Mouse (Mus musculus): Measurements from ENCODE around the gene P2ry2. TPM values are rescaled to one million over a fixed set of nuclear protein-coding genes. Genes with fewer than 3 reads are reported as not detected.

The P2ry2 gene
- 0.13 and 0.17 TPM in 2 replicates for polyA plus RNA-seq (2015; fragmentation: Nextera tagmentation; extraction: Ambion mirVana)

DNA sequence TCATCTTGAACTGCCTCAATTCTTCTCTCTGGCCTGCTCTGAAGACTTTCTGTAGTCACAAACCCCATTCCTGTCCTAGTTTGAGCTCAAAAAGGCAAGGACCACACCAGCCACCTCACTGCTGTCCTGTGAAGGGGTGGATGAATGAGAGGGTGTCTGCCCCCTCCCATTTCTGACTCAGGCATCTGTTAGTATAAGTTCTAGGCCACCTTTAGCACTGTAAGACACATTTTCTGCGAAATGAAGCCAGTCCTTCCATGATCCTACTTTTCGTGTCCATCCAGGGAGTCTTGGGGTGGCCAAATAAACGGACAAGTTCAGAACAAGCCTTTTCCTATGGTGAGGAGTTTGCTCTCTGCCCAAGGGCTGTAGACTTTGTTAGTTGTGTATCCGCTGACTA lies at the start of gene P2ry2:
P2ry2 (minus strand) TSS at position 326 of the 400 bp plus-strand sequence.
- H3K9me3 ChIP-seq: no peaks in the 10 kb centered on the region
- peak within 1 kb of the TSS; percentile 46 for H3K4me3 ChIP-seq
- H3K27me3 ChIP-seq (replicated peaks): peaks cover 38% of the 10 kb centered on the region
- peaks cover 8% of the 10 kb centered on the region for H3K4me1 ChIP-seq
- ATAC-seq (replicated peaks): no peak
- H3K9ac ChIP-seq: peak within 1 kb of the TSS; percentile 32
- no peaks in the 10 kb centered on the region for H3K36me3 ChIP-seq (replicated peaks)
- WGBS: 70% methylated on average over 4 of the region's 4 CpGs
- peak within 1 kb of the TSS; percentile 97 for H3K4me2 ChIP-seq
- no peak within 1 kb of the TSS for H3K27ac ChIP-seq

DNA sequence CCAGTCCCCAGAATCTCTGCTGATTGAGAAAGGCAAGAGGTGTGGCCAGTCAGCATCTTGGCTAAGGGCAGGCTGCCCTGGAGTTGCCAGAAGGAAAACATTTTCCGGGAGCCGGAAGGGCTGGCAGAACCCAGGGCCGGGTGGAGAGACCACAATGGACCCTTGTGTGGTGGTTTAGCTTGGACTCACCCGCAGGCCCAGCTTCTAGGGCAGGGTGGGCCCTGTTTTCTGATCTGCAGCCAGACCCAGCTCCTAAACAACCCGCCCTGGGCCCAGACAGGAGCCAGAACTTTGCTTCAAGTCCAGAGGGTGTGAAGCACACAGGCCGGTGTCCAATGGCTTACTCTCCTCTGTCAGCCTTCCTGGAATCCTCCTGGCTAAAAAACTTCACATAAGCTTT lies 49.6 kb upstream of the P2ry2 start:
- Histone ChIP-seq H3K4me1 (peaks cover 7% of the 10 kb centered on the region; the same call in 1 of the 2 replicates), H3K9ac (no peak overlapping the region), H3K27me3 (replicated peaks) (no peaks in the 10 kb centered on the region), H3K4me2 (no peak overlapping the region), H3K36me3 (replicated peaks) (no peaks in the 10 kb centered on the region), H3K4me3 (no peak overlapping the region), H3K27ac (no peak overlapping the region), H3K9me3 (no peaks in the 10 kb centered on the region)
- ATAC-seq (replicated peaks): no peak
- WGBS: 87% methylated on average over 6 of the region's 6 CpGs

DNA sequence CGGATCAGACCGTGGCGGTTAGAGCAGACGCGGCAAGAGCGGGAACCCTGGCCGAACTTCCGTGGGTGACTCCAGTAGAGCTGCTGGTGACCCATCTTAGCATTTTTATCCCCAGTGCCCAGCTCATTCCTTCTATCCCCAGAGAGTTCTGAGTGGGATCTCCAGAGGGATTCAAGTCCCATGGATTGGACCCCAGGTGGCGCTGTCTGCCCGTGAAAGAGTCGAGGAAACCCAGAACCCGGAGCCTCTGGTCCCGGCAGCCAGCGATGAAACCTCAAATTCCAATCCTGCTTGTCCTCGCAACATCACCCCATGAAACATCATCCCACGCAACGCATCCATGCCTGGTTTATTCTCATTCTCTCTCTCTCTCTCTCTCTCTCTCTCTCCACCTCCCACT lies 48.7 kb upstream of the P2ry2 start:
- Histone ChIP-seq H3K9me3 (no peaks in the 10 kb centered on the region), H3K4me3 (no peak overlapping the region), H3K4me2 (peak overlapping the region; percentile 39), H3K27ac (no peak overlapping the region), H3K9ac (no peak overlapping the region), H3K36me3 (replicated peaks) (no peaks in the 10 kb centered on the region), H3K27me3 (replicated peaks) (no peaks in the 10 kb centered on the region), H3K4me1 (peaks cover 7% of the 10 kb centered on the region; the same call in 1 of the 2 replicates)
- peak; percentile 78; the same call in 1 of the 2 replicates for ATAC-seq (replicated peaks)
- 11% methylated on average over 17 of the region's 17 CpGs for WGBS

DNA sequence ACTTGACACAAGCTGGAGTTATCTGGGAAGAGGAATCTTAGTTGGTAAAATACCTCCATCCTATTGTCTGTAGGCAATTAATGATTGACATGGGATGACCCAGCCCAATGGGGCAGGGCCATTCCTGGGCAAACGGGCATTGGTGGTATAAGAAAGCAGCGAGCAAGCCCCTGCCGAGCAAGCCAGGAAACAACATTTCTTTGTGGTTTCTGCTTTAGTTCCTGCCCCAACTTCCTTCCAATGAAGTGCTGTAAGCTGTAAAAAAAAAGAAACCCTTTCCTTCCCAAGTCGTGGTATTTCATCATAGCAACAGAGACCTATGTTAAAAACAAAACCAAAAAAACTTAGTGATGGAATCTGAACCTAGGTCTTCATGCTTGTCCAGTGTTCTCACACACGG lies 47.8 kb upstream of the P2ry2 start:
- WGBS: 77% methylated on average over 5 of the region's 5 CpGs

DNA sequence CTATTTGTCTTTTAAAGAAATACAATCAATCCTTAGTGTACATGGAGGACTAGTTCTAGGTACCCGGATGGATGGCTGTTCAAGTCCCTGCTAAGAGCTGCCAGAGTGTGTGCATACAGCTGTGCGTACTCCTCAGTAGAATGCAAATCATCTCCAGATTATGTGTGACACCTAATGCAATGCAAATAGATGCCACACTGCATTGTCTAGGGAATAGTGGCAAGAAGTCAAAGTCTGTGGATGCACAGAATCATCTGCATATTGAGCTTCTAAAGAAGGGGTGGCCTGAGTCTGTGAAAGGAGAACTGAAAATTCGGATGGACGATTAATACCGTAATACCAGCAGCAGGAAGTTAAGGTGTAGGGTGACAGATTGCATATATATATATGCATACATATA lies 46.5 kb upstream of the P2ry2 start:
- H3K9ac ChIP-seq: no peak overlapping the region
- no peak; the same call in 1 of the 2 replicates for ATAC-seq (replicated peaks)
- 49% methylated on average over 5 of the region's 5 CpGs for WGBS

More for the DNA sequence above, 47.8 kb upstream of the P2ry2 start:
- Histone ChIP-seq H3K9me3 (no peaks in the 10 kb centered on the region), H3K4me3 (no peak overlapping the region), H3K27me3 (replicated peaks) (no peaks in the 10 kb centered on the region), H3K9ac (no peak overlapping the region), H3K4me2 (no peak overlapping the region), H3K27ac (no peak overlapping the region), H3K4me1 (peaks cover 7% of the 10 kb centered on the region; the same call in 1 of the 2 replicates), H3K36me3 (replicated peaks) (no peaks in the 10 kb centered on the region)
- no peak for ATAC-seq (replicated peaks)

DNA sequence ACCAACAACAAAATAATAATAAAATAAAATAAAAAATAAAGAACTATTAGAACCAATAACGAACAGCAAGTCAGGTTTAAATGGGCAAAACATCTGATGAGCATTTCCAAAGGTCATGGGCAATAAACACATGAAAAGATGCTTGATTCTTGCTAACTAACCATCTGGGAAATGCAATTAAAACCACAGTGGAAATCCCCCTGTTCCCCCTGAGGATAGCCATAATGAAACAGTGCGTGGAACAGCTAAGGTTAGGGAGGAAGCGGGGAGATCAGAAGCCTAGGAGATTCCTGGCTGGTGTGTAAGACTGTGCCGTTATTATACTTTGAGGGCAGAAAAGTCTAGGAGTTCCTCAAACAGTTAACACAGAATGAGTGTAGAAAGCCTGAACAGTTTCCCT lies 44.6 kb upstream of the P2ry2 start:
- Histone ChIP-seq H3K4me3 (no peak overlapping the region), H3K9ac (no peak overlapping the region), H3K4me1 (peaks cover 7% of the 10 kb centered on the region; the same call in 1 of the 2 replicates), H3K27ac (no peak overlapping the region), H3K4me2 (no peak overlapping the region), H3K9me3 (no peaks in the 10 kb centered on the region), H3K36me3 (replicated peaks) (no peaks in the 10 kb centered on the region), H3K27me3 (replicated peaks) (no peaks in the 10 kb centered on the region)
- 59% methylated on average over 4 of the region's 4 CpGs for WGBS
- ATAC-seq (replicated peaks): no peak

More for the DNA sequence above, 46.5 kb upstream of the P2ry2 start:
- Histone ChIP-seq H3K27me3 (replicated peaks) (no peaks in the 10 kb centered on the region), H3K9me3 (no peaks in the 10 kb centered on the region), H3K27ac (no peak overlapping the region), H3K4me3 (no peak overlapping the region), H3K36me3 (replicated peaks) (no peaks in the 10 kb centered on the region), H3K4me1 (peaks cover 7% of the 10 kb centered on the region; the same call in 1 of the 2 replicates), H3K4me2 (no peak overlapping the region)

DNA sequence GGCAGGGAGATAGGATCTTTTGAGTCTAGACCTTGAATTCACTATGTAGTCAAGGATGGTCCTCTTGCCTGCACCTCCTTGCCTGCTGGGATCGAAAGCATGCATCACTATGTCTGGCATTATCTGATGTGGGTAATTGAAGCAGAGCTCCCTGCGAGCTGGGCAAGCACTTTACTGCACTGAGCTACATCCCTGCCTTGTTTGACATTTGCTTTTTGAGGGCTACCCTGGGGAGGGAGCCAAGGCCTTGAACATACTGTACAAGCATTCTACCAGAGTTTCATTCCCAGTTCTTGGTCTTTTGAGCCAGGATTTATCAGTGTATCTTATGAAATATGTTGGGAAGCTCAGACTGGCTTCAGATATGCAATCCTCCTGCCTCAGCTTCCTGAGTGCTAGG lies 40.5 kb upstream of the P2ry2 start:
- ATAC-seq (replicated peaks): no peak
- WGBS: 56% methylated on average over 2 of the region's 2 CpGs
- Histone ChIP-seq H3K9me3 (no peaks in the 10 kb centered on the region), H3K4me3 (no peak overlapping the region), H3K4me1 (peaks cover 4% of the 10 kb centered on the region; the same call in 1 of the 2 replicates), H3K27me3 (replicated peaks) (no peaks in the 10 kb centered on the region), H3K27ac (no peak overlapping the region), H3K9ac (no peak overlapping the region), H3K4me2 (no peak overlapping the region), H3K36me3 (replicated peaks) (no peaks in the 10 kb centered on the region)

DNA sequence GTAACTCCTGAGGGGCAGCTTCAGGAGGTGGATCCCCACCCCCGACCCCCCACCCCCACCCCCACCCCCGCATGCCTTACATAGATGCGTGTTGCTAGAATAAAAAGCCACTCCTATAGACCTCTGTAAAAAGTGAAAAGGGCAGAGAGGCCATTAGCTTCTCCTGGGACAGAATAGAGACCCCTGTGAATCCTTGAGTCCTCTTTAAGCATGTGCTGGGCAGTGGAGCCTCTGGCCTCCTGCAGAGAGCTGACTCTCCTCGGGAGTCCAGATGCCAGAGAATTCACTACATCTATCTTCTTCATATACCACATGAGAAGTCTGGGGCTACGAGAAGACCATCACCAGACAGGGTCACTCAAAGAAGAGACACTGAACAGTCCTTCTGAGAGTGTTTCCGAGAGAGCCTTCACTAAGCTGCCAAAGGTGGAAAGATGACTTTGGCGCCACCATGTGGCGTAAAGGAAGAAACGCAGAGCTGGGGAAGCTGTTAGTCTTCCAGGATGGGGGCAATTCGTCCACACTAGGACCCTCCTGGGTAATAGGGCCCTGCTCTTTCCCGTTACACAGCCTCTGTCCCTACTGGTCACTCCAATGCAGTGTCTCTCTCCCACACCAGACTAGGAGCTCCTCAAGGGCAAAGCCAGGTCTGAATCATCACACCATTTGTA lies 39.0 kb upstream of the P2ry2 start:
- Histone ChIP-seq H3K36me3 (replicated peaks) (no peaks in the 10 kb centered on the region), H3K9me3 (no peaks in the 10 kb centered on the region), H3K4me1 (peaks cover 4% of the 10 kb centered on the region; the same call in 1 of the 2 replicates), H3K27me3 (replicated peaks) (no peaks in the 10 kb centered on the region), H3K9ac (no peak overlapping the region), H3K27ac (no peak overlapping the region), H3K4me3 (no peak overlapping the region), H3K4me2 (no peak overlapping the region)
- peak; percentile 77 for ATAC-seq (replicated peaks)
- whole genome bisulfite sequencing: 21% methylated on average over 11 of the region's 11 CpGs

DNA sequence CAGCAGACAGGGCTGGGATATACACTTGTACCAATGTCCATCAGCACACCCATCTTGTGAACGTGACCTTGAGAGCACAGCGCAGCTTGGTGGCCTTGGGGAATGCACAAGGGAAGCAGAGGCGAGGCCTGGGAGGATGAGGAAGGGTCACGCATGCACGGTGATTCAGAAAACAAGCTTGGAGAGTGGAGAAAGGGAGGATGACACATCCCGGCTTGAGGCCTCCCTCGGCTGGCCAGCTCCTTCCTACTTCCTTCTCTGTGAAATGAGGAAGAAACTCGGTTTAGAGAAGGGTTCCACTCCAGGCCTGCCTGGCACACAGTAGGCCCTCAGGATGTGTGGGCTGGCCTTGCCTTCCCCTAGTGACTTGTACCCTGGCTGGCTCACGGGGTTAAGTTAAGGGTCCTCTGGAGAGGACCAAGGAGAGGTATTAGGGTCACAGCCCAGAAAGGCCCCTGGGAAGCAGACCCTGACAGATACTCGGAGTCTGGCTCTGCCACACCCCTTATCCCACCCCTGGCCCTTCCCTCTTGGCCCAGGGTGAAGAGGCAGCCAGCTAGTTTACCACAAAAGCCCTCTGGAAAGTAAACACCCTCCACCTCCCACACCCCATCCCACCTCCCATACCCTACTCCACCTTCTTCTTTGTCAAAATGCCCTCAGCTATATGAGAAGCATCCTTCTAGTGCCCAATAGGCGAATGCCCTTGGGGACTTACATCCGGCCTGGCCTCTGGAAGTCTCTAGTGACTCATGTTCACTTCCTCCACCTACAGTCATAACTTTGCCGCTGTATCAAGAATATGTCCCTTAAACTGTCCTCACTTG lies 38.3 kb upstream of the P2ry2 start:
- H3K27ac ChIP-seq: no peak overlapping the region
- peak; percentile 14; the same call in 1 of the 2 replicates for ATAC-seq (replicated peaks)
- WGBS: 73% methylated on average over 13 of the region's 13 CpGs
- H3K4me2 ChIP-seq: no peak overlapping the region
- H3K9ac ChIP-seq: no peak overlapping the region
- H3K9me3 ChIP-seq: no peaks in the 10 kb centered on the region
- H3K36me3 ChIP-seq (replicated peaks): no peaks in the 10 kb centered on the region
- no peaks in the 10 kb centered on the region for H3K27me3 ChIP-seq (replicated peaks)
- H3K4me3 ChIP-seq: no peak overlapping the region
- H3K4me1 ChIP-seq: peaks cover 4% of the 10 kb centered on the region; the same call in 1 of the 2 replicates

DNA sequence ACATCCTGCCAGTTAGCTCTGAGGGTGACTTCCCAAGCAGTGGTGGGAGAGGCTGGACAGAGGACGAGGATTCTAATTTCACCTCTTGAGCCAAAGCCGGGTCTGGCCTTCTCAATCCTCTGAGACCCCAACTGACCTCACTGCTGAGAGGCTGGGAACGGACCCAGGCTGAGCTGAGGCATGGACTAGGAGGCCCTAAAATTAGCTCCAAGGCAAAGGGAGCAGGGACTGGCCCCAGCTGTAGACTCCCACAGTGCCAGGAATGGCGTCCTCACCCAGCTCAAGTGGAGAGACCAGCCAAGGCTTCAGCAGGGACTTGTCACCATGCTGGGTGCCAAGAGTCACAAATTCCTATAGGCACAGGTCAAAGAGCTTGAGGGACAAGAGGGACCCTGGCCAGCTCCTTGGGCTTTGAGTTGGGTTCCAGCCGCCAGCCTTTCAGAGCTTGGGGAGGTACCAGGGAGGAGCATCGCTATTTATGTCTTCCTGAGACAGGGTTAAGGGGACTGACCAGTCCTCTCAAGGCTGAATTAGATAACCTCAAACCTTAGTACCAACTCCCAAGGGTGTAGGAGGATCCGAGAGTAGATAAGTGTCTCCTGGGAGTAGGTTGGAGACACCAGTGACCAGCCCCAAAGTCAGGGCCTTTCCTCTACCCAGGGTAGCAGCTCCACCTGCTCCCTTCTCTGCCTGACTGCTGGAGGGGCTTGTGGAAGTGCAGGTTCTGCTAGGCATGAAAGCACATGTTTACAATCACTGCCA lies 36.8 kb upstream of the P2ry2 start:
- Histone ChIP-seq H3K27ac (no peak overlapping the region), H3K27me3 (replicated peaks) (no peaks in the 10 kb centered on the region)
- WGBS: 82% methylated on average over 7 of the region's 7 CpGs

DNA sequence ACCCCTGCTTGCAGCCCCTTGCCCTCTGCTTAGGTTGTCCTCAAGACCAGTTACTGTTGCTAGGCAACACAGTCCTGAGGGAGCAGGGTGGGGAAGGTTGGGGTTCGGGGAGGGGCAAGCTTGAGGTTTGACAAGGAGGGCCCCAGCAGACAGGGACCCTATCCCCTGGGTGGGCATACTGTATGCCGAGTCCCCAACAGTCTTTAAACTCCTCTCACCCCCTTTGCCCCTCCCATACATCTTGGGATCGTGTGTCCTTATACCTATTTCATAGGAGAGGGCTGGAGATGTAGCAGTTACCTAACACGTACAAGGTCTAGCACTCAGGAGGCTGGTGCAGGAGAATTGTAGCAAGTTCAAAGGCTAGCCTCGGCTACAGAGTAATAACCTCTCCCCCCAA lies 35.6 kb upstream of the P2ry2 start:
- no peak overlapping the region for H3K4me3 ChIP-seq
- no peaks in the 10 kb centered on the region for H3K9me3 ChIP-seq
- H3K36me3 ChIP-seq (replicated peaks): no peaks in the 10 kb centered on the region
- no peaks in the 10 kb centered on the region for H3K27me3 ChIP-seq (replicated peaks)
- 83% methylated on average over 5 of the region's 5 CpGs for WGBS
- H3K9ac ChIP-seq: no peak overlapping the region
- H3K27ac ChIP-seq: no peak overlapping the region
- no peak for ATAC-seq (replicated peaks)
- H3K4me2 ChIP-seq: no peak overlapping the region
- peaks cover 4% of the 10 kb centered on the region; the same call in 1 of the 2 replicates for H3K4me1 ChIP-seq

More for the DNA sequence above, 36.8 kb upstream of the P2ry2 start:
- Histone ChIP-seq H3K4me2 (no peak overlapping the region), H3K4me1 (peaks cover 4% of the 10 kb centered on the region; the same call in 1 of the 2 replicates), H3K9ac (no peak overlapping the region), H3K4me3 (no peak overlapping the region), H3K9me3 (no peaks in the 10 kb centered on the region), H3K36me3 (replicated peaks) (no peaks in the 10 kb centered on the region)
- no peak for ATAC-seq (replicated peaks)

All from midbrain, embryonic 15.5 days (tissue).